In the genomic region with DNA sequence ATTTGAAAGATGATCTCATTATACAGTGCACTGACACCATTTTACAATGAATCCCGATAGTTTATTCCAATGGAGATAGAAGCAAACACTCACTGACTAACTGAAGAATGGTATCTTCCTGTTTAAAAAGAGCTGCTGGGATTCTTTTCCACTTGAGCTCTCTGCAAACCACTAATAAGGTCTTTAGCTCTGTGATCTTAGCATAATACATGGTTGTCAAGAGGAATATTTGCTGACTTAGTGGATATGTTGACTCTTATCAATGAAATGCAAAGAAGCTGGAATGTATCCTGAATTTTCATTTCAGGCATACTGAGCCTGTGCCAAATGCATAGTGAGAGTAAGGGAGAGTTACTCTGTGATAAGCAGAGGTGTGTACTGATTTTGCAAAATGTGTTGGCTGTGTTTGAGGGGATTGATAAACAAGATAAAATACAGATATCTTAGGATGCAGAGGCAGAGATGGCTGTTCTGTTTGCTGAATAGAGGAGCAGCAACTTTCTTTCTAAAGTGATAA, we compare ENCODE assay signal across 26 mouse cellular contexts.
A peak's percentile ranks its signal among the peaks of the same experiment; 100 is the strongest.
DNase-seq lines count a peak whose midpoint lies in the region; ATAC-seq and TF ChIP-seq lines count a peak whose summit lies in the region.
"Had no signal": no experiment of that assay in that cellular context is flagged by ENCODE, and none has a peak within 500 bp of the region (broad histone marks: within the 10 kb centered on the region; RNA-seq: fewer than 3 reads in every experiment).

No protein-coding gene starts in this region.

- H3K9ac ChIP-seq in embryonic facial prominence, embryonic 14.5 days (ENCODE audit: low read depth, low read length) = no peak overlapping the region
- H3K9ac ChIP-seq in lung, embryonic 16.5 days (ENCODE audit: low read length) = no peak overlapping the region
- H3K9ac ChIP-seq in stomach, embryonic 15.5 days = no peak overlapping the region
- H3K9ac ChIP-seq in stomach, postnatal 0 days (ENCODE audit: low read length) = no peak overlapping the region
- H3K9ac ChIP-seq: embryonic facial prominence, embryonic 13.5 days; forebrain, postnatal 0 days; heart, embryonic 15.5 days; hindbrain, embryonic 14.5 days had no signal

- H3K4me1 ChIP-seq in embryonic facial prominence, embryonic 14.5 days (ENCODE audit: control insufficient read depth, insufficient read depth, low read length) = peaks cover 13% of the 10 kb centered on the region
- peaks cover 6% of the 10 kb centered on the region for H3K4me1 ChIP-seq in embryonic facial prominence, embryonic 10.5 days
- H3K4me1 ChIP-seq in lung, embryonic 16.5 days (replicated peaks; ENCODE audit: control insufficient read depth, insufficient read depth, low read length) = peaks cover 13% of the 10 kb centered on the region
- H3K4me1 ChIP-seq in stomach, embryonic 15.5 days = no peaks in the 10 kb centered on the region
- H3K4me1 ChIP-seq in stomach, postnatal 0 days (replicated peaks; ENCODE audit: control insufficient read depth, insufficient read depth) = no peaks in the 10 kb centered on the region

- DNase-seq in embryonic facial prominence, embryonic 14.5 days (ENCODE audit: low spot score) = peak; percentile 48
- no peak for DNase-seq in embryonic facial prominence, embryonic 10.5 days (ENCODE audit: low spot score)
- no peak for DNase-seq in lung, postnatal 36 days
- DNase-seq in stomach, postnatal 0 days (ENCODE audit: low spot score) = no peak
- no peak for DNase-seq in left cerebral cortex, postnatal 4 days
- DNase-seq: adrenal gland, postnatal 10 days; adrenal gland, postnatal 36 days; cerebellum, adult 11 months; cerebellum, adult 2 months; cerebellum, adult 9-11 months; cerebellum, postnatal 25 days; forebrain, postnatal 0 days; gastrocnemius, adult 2 months; gastrocnemius, postnatal 14 days; heart, adult 11 months; heart, postnatal 10 days; heart, postnatal 4 days had no signal

- H3K9me3 ChIP-seq in embryonic facial prominence, embryonic 14.5 days (ENCODE audit: control insufficient read depth, low read length) = peaks cover 4% of the 10 kb centered on the region; the same call in 1 of the 2 replicates
- peaks cover 3% of the 10 kb centered on the region; the same call in 1 of the 2 replicates for H3K9me3 ChIP-seq in embryonic facial prominence, embryonic 10.5 days
- 0 out of 2 replicates have a peak, but pooled peaks cover 2% of the 10 kb centered on the region for H3K9me3 ChIP-seq in lung, embryonic 16.5 days (ENCODE audit: control insufficient read depth, low read length)
- H3K9me3 ChIP-seq in stomach, embryonic 15.5 days = no peaks in the 10 kb centered on the region
- no peaks in the 10 kb centered on the region for H3K9me3 ChIP-seq in stomach, postnatal 0 days (ENCODE audit: control insufficient read depth, low read length)
- H3K9me3 ChIP-seq: embryonic facial prominence, embryonic 13.5 days; heart, embryonic 15.5 days had no signal

- 74% methylated on average over 1 of the region's 1 CpGs for WGBS in embryonic facial prominence, embryonic 14.5 days
- 93% methylated on average over 1 of the region's 1 CpGs for WGBS in embryonic facial prominence, embryonic 10.5 days
- WGBS in lung, embryonic 16.5 days = 31% methylated on average over 1 of the region's 1 CpGs
- WGBS in stomach, embryonic 15.5 days = 67% methylated on average over 1 of the region's 1 CpGs
- 55% methylated on average over 1 of the region's 1 CpGs for WGBS in stomach, postnatal 0 days

- no peaks in the 10 kb centered on the region for H3K27me3 ChIP-seq in embryonic facial prominence, embryonic 14.5 days (replicated peaks; ENCODE audit: control insufficient read depth, insufficient read depth, low read length)
- no peaks in the 10 kb centered on the region for H3K27me3 ChIP-seq in embryonic facial prominence, embryonic 10.5 days (replicated peaks; ENCODE audit: low read depth, poor library complexity, severe bottlenecking)
- no peaks in the 10 kb centered on the region for H3K27me3 ChIP-seq in lung, embryonic 16.5 days (ENCODE audit: control insufficient read depth, insufficient read depth, low read depth, low read length)
- H3K27me3 ChIP-seq in stomach, embryonic 15.5 days (replicated peaks) = no peaks in the 10 kb centered on the region
- H3K27me3 ChIP-seq in stomach, postnatal 0 days (ENCODE audit: control insufficient read depth, insufficient read depth, low read length) = no peaks in the 10 kb centered on the region
- H3K27me3 ChIP-seq: embryonic facial prominence, embryonic 13.5 days; heart, embryonic 15.5 days; Patski had no signal

- no peak overlapping the region for H3K27ac ChIP-seq in embryonic facial prominence, embryonic 14.5 days (replicated peaks; ENCODE audit: low read depth, low read length)
- H3K27ac ChIP-seq in embryonic facial prominence, embryonic 10.5 days (replicated peaks) = no peak overlapping the region
- no peak overlapping the region for H3K27ac ChIP-seq in lung, embryonic 16.5 days (ENCODE audit: low read length)
- 0 out of 2 replicates have a peak overlapping the region, but pooled peaks have one; percentile 11 for H3K27ac ChIP-seq in stomach, embryonic 15.5 days
- no peak overlapping the region for H3K27ac ChIP-seq in stomach, postnatal 0 days (replicated peaks)
- H3K27ac ChIP-seq: embryonic facial prominence, embryonic 13.5 days; gastrocnemius, adult 2 months; heart, embryonic 15.5 days; hindbrain, embryonic 14.5 days; hindbrain, postnatal 0 days had no signal

- H3K36me3 ChIP-seq in embryonic facial prominence, embryonic 14.5 days (ENCODE audit: control insufficient read depth, insufficient read depth, low read length) = no peaks in the 10 kb centered on the region
- H3K36me3 ChIP-seq in embryonic facial prominence, embryonic 10.5 days (replicated peaks) = no peaks in the 10 kb centered on the region
- peaks cover 2% of the 10 kb centered on the region; the same call in 1 of the 2 replicates for H3K36me3 ChIP-seq in lung, embryonic 16.5 days (ENCODE audit: control insufficient read depth, insufficient read depth, low read length)
- H3K36me3 ChIP-seq in stomach, embryonic 15.5 days = no peaks in the 10 kb centered on the region
- no peaks in the 10 kb centered on the region for H3K36me3 ChIP-seq in stomach, postnatal 0 days (ENCODE audit: control insufficient read depth, insufficient read depth, low read length)
- H3K36me3 ChIP-seq: embryonic facial prominence, embryonic 13.5 days; heart, embryonic 15.5 days had no signal

- intact Hi-C loops in left cerebral cortex, postnatal 4 days (cut with DNase I) = no loop called here

- TF ChIP-seq EP300 in stomach, postnatal 0 days (optimal IDR thresholded peaks at IDR 0.05) = no peak

- ATAC-seq in embryonic facial prominence, embryonic 14.5 days (ENCODE audit: low read depth) = no peak; the same call in 1 of the 2 replicates
- ATAC-seq in lung, embryonic 16.5 days (ENCODE audit: low read depth) = peak; percentile 53; the same call in 1 of the 2 replicates
- ATAC-seq in stomach, embryonic 15.5 days (ENCODE audit: insufficient read depth, low FRiP score, low read depth) = no peak
- ATAC-seq in stomach, postnatal 0 days (ENCODE audit: low FRiP score, low TSS enrichment) = no peak
- ATAC-seq: forebrain, embryonic 14.5 days; forebrain, postnatal 0 days; hindbrain, postnatal 0 days; Patski had no signal

- H3K4me2 ChIP-seq in embryonic facial prominence, embryonic 14.5 days (ENCODE audit: low read depth, low read length) = no peak overlapping the region
- H3K4me2 ChIP-seq in lung, embryonic 16.5 days (ENCODE audit: low read depth, low read length) = no peak overlapping the region
- no peak overlapping the region for H3K4me2 ChIP-seq in stomach, embryonic 15.5 days
- H3K4me2 ChIP-seq in stomach, postnatal 0 days (replicated peaks; ENCODE audit: low read depth) = no peak overlapping the region
- H3K4me2 ChIP-seq: embryonic facial prominence, embryonic 13.5 days; heart, embryonic 11.5 days; heart, embryonic 15.5 days; hindbrain, embryonic 14.5 days had no signal

- no peak for TF ChIP-seq CTCF in stomach, postnatal 0 days (IDR thresholded peaks at IDR 0.05; ENCODE audit: low read depth)

- no peak overlapping the region for H3K4me3 ChIP-seq in embryonic facial prominence, embryonic 14.5 days (ENCODE audit: low read depth, low read length)
- no peak overlapping the region for H3K4me3 ChIP-seq in embryonic facial prominence, embryonic 10.5 days
- no peak overlapping the region for H3K4me3 ChIP-seq in lung, embryonic 16.5 days (ENCODE audit: low read length)
- H3K4me3 ChIP-seq in stomach, embryonic 15.5 days (replicated peaks) = no peak overlapping the region
- no peak overlapping the region for H3K4me3 ChIP-seq in stomach, postnatal 0 days (ENCODE audit: low read depth, low read length)
- H3K4me3 ChIP-seq: embryonic facial prominence, embryonic 13.5 days; gastrocnemius, adult 2 months; heart, embryonic 15.5 days had no signal
